Mouse (Mus musculus): ENCODE results near the gene Etv6. TPM values are rescaled to one million over a fixed set of nuclear protein-coding genes. Genes with fewer than 3 reads are reported as not detected.
"Not testable (repeated sequence)": the region's sequence is repeated elsewhere in the genome, so short reads cannot be mapped to it uniquely, and the experiment has no call there.

The Etv6 gene
- total RNA-seq (2014; rRNA removed), result 7.5 and 9.1 TPM in 2 replicates
- polyA plus RNA-seq (2015; fragmentation: Nextera tagmentation; extraction: Ambion mirVana), result 3.6 and 4.0 TPM in 2 replicates

DNA sequence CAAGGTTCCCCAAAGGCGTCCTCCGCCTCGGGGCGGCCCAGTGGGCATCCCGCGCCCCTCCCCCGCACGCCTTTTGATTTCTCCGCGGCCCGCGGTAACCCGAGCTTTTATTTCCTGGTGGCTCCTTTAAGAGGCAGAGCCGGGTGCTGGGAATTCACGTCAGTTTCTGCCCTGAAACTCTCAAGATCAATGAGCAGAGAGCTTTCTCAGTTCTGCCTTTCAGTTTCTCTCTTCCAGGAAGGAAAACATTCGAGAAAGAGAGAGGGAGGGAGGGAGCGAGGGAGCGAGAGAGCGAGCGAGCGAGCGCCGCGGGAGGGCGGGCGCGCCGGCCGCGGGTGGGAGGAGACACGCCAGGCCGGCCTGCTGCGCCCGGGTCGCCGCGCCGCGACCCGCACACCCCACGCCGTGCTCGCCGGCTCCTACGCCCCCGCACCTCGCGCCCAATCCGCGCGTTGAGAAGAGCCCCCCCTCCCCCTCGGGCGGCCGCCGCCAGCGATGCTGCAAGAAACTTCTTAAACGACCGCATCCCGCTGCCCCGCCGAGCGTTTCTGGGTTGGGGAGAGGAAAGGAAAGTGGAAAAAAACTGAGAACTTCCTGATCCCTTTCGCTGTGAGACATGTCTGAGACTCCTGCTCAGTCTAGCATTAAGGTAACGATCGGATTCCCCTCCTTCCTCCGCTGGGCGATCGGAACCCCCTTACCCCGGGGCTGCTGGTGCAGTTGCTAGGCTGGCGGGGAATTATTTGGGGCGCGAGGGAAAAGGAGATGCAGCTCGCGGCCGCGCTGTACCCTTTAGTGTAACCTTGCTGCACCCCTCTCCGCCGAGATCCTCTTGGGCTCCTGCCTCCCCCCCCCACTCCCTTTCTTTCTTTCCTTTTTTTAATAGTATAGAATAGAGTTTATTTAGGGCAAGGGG lies at the start of gene Etv6:
Gene Etv6, plus strand, starts transcription at position 211 of the 916 bp plus-strand sequence.
- DNase-seq (ENCODE audit: low spot score) (peak; percentile 85), ATAC-seq (peak; percentile 72)
- peak within 1 kb of the TSS; percentile 76 for H3K4me2 ChIP-seq (ENCODE audit: low read depth, low read length)
- no peaks in the 10 kb centered on the region for H3K9me3 ChIP-seq (ENCODE audit: low read length)
- H3K4me1 ChIP-seq (ENCODE audit: insufficient read depth, low read length), result 0 out of 2 replicates have a peak, but pooled peaks cover 4% of the 10 kb centered on the region
- no peaks in the 10 kb centered on the region for H3K36me3 ChIP-seq (ENCODE audit: insufficient read depth, low read length)
- no peak for TF ChIP-seq CTCF (IDR thresholded peaks at IDR 0.05; ENCODE audit: low read depth)
- peak within 1 kb of the TSS; percentile 99 for H3K27ac ChIP-seq
- under 1% methylated on average over 61 of the region's 78 CpGs for WGBS
- H3K4me3 ChIP-seq (ENCODE audit: low read length), result peak within 1 kb of the TSS; percentile 84
- H3K9ac ChIP-seq (replicated peaks; ENCODE audit: low read length), result peak within 1 kb of the TSS; percentile 92
- H3K27me3 ChIP-seq (ENCODE audit: insufficient read depth, low read length), result no peaks in the 10 kb centered on the region

DNA sequence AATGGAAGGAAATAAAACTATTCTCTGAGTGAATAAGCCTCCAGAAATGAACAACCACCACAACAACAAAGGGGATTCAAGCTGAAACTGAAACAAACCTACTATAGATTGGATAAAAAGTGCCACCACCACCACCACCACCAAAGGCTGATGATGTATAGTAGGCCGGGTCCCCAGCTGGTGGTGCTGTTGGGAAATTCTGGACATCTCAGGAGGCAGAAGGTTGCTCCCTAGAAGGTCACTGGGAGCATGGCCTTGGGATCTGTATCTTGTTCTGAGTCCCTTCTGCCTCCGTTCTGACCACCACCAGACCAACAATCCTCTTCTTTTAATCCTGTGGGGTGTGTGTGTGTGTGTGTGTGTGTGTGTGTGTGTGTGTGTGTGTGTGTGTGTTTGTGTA lies 49.3 kb upstream of the Etv6 start:
- Histone ChIP-seq H3K27me3 (ENCODE audit: insufficient read depth, low read length) (no peaks in the 10 kb centered on the region), H3K4me2 (ENCODE audit: low read depth, low read length) (no peak overlapping the region), H3K9me3 (ENCODE audit: low read length) (no peaks in the 10 kb centered on the region), H3K27ac (no peak overlapping the region), H3K4me1 (ENCODE audit: insufficient read depth, low read length) (no peaks in the 10 kb centered on the region), H3K4me3 (ENCODE audit: low read length) (no peak overlapping the region), H3K36me3 (ENCODE audit: insufficient read depth, low read length) (no peaks in the 10 kb centered on the region), H3K9ac (replicated peaks; ENCODE audit: low read length) (no peak overlapping the region)
- WGBS, result 71% methylated on average over 2 of the region's 2 CpGs
- ATAC-seq (no peak), DNase-seq (ENCODE audit: low spot score) (no peak)
- TF ChIP-seq CTCF (IDR thresholded peaks at IDR 0.05; ENCODE audit: low read depth), result no peak

DNA sequence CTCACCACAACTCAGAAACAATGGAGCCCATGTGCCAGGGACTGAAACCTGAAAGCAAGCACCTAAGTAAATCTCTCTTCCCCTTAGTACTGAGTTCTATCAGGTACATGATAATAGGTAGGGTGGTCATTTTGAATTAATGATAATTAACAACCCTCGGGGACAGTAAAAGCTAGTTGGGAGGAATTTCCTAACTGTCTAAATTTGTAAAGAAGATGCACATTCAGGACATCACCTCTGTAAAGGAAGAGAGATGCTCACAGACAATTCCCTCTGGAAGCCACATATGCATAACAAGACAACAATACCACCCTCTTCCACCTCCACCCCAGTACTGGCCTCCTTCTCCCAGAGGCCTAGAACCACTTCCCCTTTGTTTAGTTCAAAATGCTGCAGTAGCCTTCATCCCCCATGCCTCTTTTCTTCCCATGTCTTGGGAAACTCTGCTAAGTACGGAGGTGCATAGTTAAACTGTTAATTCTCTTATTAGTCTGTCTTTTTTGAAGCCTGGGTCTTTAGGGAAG lies 48.4 kb upstream of the Etv6 start:
- ATAC-seq, result no peak
- no peak for TF ChIP-seq CTCF (IDR thresholded peaks at IDR 0.05; ENCODE audit: low read depth)
- DNase-seq (ENCODE audit: low spot score), result no peak
- 58% methylated on average over 2 of the region's 2 CpGs for WGBS
- Histone ChIP-seq H3K4me1 (ENCODE audit: insufficient read depth, low read length) (no peaks in the 10 kb centered on the region), H3K27ac (no peak overlapping the region), H3K36me3 (ENCODE audit: insufficient read depth, low read length) (no peaks in the 10 kb centered on the region), H3K4me3 (ENCODE audit: low read length) (no peak overlapping the region), H3K9me3 (ENCODE audit: low read length) (no peaks in the 10 kb centered on the region), H3K4me2 (ENCODE audit: low read depth, low read length) (no peak overlapping the region), H3K9ac (replicated peaks; ENCODE audit: low read length) (no peak overlapping the region), H3K27me3 (ENCODE audit: insufficient read depth, low read length) (no peaks in the 10 kb centered on the region)

DNA sequence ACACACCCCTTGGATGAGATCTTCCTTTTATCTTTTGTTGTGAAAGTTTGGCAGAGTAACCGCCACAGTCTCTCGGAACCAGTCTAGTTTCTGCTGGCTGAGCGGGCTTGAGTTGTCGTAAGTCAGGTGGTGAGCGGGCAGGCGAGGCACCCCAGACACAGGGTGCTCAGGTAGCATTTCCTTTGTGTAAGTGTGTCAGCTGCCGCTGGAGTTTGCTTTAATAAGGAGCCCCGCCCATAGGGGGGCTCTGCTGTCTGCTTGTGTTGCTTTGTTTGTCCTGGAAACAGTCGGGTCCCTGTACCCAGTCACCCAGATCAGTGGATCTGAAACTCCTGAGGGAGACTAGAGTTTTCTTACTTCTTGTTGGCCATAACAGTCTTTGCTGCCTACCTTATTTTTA lies 47.5 kb upstream of the Etv6 start:
- H3K9ac ChIP-seq (replicated peaks; ENCODE audit: low read length), result no peak overlapping the region
- no peaks in the 10 kb centered on the region for H3K36me3 ChIP-seq (ENCODE audit: insufficient read depth, low read length)
- no peak overlapping the region for H3K4me3 ChIP-seq (ENCODE audit: low read length)
- DNase-seq (ENCODE audit: low spot score), result no peak
- no peaks in the 10 kb centered on the region for H3K4me1 ChIP-seq (ENCODE audit: insufficient read depth, low read length)
- H3K9me3 ChIP-seq (ENCODE audit: low read length), result no peaks in the 10 kb centered on the region
- no peak for TF ChIP-seq CTCF (IDR thresholded peaks at IDR 0.05; ENCODE audit: low read depth)
- no peak overlapping the region for H3K27ac ChIP-seq
- 53% methylated on average over 9 of the region's 9 CpGs for WGBS
- no peaks in the 10 kb centered on the region for H3K27me3 ChIP-seq (ENCODE audit: insufficient read depth, low read length)
- H3K4me2 ChIP-seq (ENCODE audit: low read depth, low read length), result no peak overlapping the region
- no peak for ATAC-seq

DNA sequence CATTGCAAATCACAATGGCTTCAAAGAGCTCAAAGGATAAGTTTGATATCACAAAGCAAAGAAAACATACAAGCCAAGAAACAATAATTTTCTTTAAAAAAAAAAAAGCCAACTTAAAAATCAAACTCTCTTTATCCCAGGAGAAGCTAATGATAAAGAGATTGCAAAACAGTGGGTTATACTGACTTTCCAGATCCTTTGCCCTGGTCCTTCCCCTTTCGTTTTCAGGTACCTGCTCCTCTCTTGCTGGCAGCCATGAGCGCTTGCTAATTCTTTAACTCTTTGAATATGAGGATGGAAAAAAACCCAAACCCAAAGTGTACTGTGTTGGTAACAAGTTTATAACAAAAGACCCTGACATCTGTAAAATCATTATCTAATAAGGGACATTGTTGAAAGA lies 38.0 kb upstream of the Etv6 start:
- TF ChIP-seq CTCF (IDR thresholded peaks at IDR 0.05; ENCODE audit: low read depth), result no peak
- Histone ChIP-seq H3K4me2 (ENCODE audit: low read depth, low read length) (no peak overlapping the region), H3K9ac (replicated peaks; ENCODE audit: low read length) (no peak overlapping the region), H3K4me3 (ENCODE audit: low read length) (no peak overlapping the region), H3K36me3 (ENCODE audit: insufficient read depth, low read length) (no peaks in the 10 kb centered on the region), H3K27me3 (ENCODE audit: insufficient read depth, low read length) (no peaks in the 10 kb centered on the region), H3K9me3 (ENCODE audit: low read length) (no peaks in the 10 kb centered on the region), H3K27ac (no peak overlapping the region), H3K4me1 (ENCODE audit: insufficient read depth, low read length) (no peaks in the 10 kb centered on the region)
- no peak for ATAC-seq
- no peak for DNase-seq (ENCODE audit: low spot score)
- WGBS, result 91% methylated on average over 2 of the region's 2 CpGs

DNA sequence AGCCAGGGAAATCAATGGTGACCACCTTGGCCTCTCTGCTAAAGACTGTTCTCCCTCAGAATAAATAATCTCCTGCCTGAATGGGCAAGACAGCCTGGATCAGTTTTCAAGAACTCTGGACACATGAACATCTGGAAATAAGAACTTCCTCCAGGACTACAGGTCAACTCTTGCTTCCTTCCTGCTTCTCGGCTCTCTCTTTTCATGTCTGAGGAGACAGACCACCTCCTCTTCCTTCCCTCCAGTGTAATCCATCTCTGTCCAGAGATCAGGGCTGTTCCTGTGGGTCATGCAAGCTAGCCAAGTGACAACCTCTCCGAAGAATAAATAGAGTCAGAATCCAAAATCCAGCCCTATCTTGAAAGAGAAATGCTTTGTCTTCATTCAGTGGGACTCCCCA lies 37.6 kb upstream of the Etv6 start:
- no peak overlapping the region for H3K4me2 ChIP-seq (ENCODE audit: low read depth, low read length)
- TF ChIP-seq CTCF (IDR thresholded peaks at IDR 0.05; ENCODE audit: low read depth), result no peak
- H3K4me1 ChIP-seq (ENCODE audit: insufficient read depth, low read length), result no peaks in the 10 kb centered on the region
- H3K36me3 ChIP-seq (ENCODE audit: insufficient read depth, low read length), result no peaks in the 10 kb centered on the region
- H3K9ac ChIP-seq (replicated peaks; ENCODE audit: low read length), result no peak overlapping the region
- no peaks in the 10 kb centered on the region for H3K9me3 ChIP-seq (ENCODE audit: low read length)
- 71% methylated on average over 2 of the region's 2 CpGs for WGBS
- ATAC-seq, result no peak
- no peak for DNase-seq (ENCODE audit: low spot score)
- no peaks in the 10 kb centered on the region for H3K27me3 ChIP-seq (ENCODE audit: insufficient read depth, low read length)
- H3K27ac ChIP-seq, result no peak overlapping the region
- no peak overlapping the region for H3K4me3 ChIP-seq (ENCODE audit: low read length)

- H3K27me3 ChIP-seq (ENCODE audit: insufficient read depth, low read length); H3K9me3 ChIP-seq (ENCODE audit: low read length); H3K4me2 ChIP-seq (ENCODE audit: low read depth, low read length); H3K4me1 ChIP-seq (ENCODE audit: insufficient read depth, low read length); DNase-seq (ENCODE audit: low spot score); ATAC-seq; H3K9ac ChIP-seq (replicated peaks; ENCODE audit: low read length); H3K36me3 ChIP-seq (ENCODE audit: insufficient read depth, low read length); H3K4me3 ChIP-seq (ENCODE audit: low read length); H3K27ac ChIP-seq: not testable (repeated sequence)
- 73% methylated on average over 4 of the region's 12 CpGs for WGBS
Observed at GRCm38 (mm10) chr6:134014488-134015110, 20.9 kb upstream of the Etv6 start.
